Mouse (Mus musculus): ENCODE measurements around the gene Tmem30c. TPM values are rescaled to one million over a fixed set of nuclear protein-coding genes. Genes with fewer than 3 reads are reported as not detected.
A peak's percentile ranks its signal among the peaks of the same experiment; 100 is the strongest.

The Tmem30c gene
- polyA plus RNA-seq, 1 experiment, result 1.4 TPM

DNA sequence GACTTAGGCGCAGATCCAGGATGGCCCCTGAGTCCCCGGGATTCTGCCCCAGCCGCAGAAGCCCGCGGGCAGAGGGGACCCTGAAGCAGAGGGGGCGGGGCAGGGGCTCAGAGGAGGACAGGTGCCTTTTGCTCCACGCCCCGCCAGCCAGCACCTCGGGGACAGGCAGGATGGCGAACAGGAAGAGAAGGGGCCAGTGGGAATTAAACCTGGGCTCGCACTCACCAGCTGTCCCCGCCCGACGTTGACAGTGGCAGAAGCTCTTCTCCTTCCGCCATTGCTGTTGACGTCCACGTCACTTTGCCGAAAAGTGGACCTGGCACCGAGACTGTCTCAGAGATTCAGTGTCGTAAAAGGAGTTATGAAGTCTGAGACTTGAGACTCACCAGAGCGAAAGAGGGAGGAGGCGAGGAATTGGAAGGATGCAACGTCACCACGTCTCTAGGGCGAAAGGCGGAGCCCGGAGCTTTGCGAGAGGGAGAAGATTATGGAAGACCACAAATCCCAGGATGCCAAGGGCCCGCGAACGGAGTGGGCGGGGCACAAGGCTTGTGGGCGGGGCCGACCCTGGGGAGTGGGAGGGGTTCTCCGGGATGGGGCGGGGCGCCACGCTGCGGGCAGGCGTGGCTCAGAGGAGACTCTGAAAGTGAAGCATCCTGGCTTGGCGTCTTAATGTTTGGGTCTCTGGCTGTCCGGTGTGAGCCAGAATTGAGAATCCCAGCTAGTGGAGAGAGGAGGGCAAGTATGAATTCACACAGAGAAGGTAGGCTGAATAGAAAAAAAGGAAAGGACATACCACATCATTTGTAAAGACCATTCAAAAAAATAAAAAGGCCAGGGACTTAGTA, 61.4 kb downstream of the Tmem30c start, which contains the start of gene Tbc1d23:
Tbc1d23 (minus strand) TSS at position 416 of the 848 bp plus-strand sequence.
- peak within 1 kb of the TSS; percentile 80 for H3K4me3 ChIP-seq (replicated peaks; ENCODE audit: control insufficient read depth, low read depth, low read length)
- WGBS, result under 1% methylated on average over 41 of the region's 42 CpGs
- no peaks in the 10 kb centered on the region for H3K4me1 ChIP-seq (ENCODE audit: control insufficient read depth, insufficient read depth, low read length)
- peak; percentile 58 for TF ChIP-seq POLR2A (IDR thresholded peaks at IDR 0.05; ENCODE audit: borderline replicate concordance, control insufficient read depth, low read depth, low read length)
- TF ChIP-seq CTCF (IDR thresholded peaks at IDR 0.05; ENCODE audit: control insufficient read depth, insufficient read depth, low read length), result no peak
- peak within 1 kb of the TSS; percentile 81 for H3K27ac ChIP-seq (ENCODE audit: control insufficient read depth, insufficient read depth, low read depth, low read length, poor library complexity)

DNA sequence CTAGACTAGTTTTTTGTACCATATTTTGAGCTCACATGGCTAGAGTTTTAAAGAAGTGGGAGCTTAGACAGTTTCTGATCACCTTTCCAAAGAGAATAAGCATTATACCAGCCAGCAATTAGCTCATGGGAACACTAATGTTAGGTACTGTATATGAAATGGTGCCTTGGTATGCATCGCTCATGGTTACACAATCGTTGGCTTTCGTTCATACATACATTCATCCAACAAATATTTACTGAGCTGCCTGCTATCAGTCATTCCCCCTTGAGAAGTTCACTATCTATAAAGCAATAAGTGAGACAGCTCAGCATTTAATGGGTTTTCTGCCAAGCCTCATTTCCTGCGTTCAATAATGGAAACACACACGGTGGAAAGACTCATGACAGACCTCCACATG, 66.2 kb downstream of the Tmem30c start:
- Histone ChIP-seq H3K4me3 (replicated peaks; ENCODE audit: control insufficient read depth, low read depth, low read length) (no peak overlapping the region), H3K27ac (ENCODE audit: control insufficient read depth, insufficient read depth, low read depth, low read length, poor library complexity) (no peak overlapping the region), H3K4me1 (ENCODE audit: control insufficient read depth, insufficient read depth, low read length) (no peaks in the 10 kb centered on the region; the same call in 1 of the 2 replicates)
- 82% methylated on average over 5 of the region's 5 CpGs for WGBS
- TF ChIP-seq CTCF (IDR thresholded peaks at IDR 0.05; ENCODE audit: control insufficient read depth, insufficient read depth, low read length), result no peak
- no peak for TF ChIP-seq POLR2A (IDR thresholded peaks at IDR 0.05; ENCODE audit: borderline replicate concordance, control insufficient read depth, low read depth, low read length)

DNA sequence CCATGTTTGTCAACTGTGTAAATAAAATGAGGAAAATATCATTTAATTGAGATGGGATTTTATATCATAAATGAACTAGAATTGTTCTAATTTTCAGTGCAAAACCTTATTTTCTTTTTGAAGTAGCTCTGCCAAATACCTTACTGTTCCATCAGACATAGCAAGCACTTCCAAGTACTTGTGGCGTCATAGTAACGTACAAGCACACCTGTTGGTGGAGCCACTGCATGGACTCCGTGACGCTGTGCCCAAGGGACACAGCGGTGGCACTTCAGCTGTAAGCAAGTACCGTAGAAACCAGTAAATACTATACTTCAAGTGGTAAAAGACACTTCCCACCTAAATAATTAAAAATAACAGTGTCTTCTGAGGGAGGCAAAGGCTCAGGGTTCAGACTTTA, 72.3 kb downstream of the Tmem30c start:
- no peak for TF ChIP-seq POLR2A (IDR thresholded peaks at IDR 0.05; ENCODE audit: borderline replicate concordance, control insufficient read depth, low read depth, low read length)
- TF ChIP-seq CTCF (IDR thresholded peaks at IDR 0.05; ENCODE audit: control insufficient read depth, insufficient read depth, low read length), result no peak
- Histone ChIP-seq H3K4me3 (replicated peaks; ENCODE audit: control insufficient read depth, low read depth, low read length) (no peak overlapping the region), H3K27ac (ENCODE audit: control insufficient read depth, insufficient read depth, low read depth, low read length, poor library complexity) (no peak overlapping the region), H3K4me1 (ENCODE audit: control insufficient read depth, insufficient read depth, low read length) (peaks cover 1% of the 10 kb centered on the region; the same call in 1 of the 2 replicates)
- WGBS, result 88% methylated on average over 6 of the region's 6 CpGs

Other genes with a start within 250 kb of the Tmem30c start
- gene Tmem45a2, start 221.5 kb downstream of the Tmem30c start, polyA plus RNA-seq (2011; ENCODE audit: insufficient read depth, insufficient read length, low replicate concordance, missing spikeins), result 1.0 TPM in 1 of 2 replicates, not detected in the other
- 6.7 and 13.2 TPM in 2 replicates for gene Tomm70a, start 171.2 kb downstream of the Tmem30c start, polyA plus RNA-seq (2011; ENCODE audit: insufficient read depth, insufficient read length, low replicate concordance, missing spikeins)
- 9.5 and 35.4 TPM in 2 replicates for gene Nit2, start 125.5 kb downstream of the Tmem30c start, polyA plus RNA-seq (2011; ENCODE audit: insufficient read depth, insufficient read length, low replicate concordance, missing spikeins)
- gene Tbc1d23, start 61.4 kb downstream of the Tmem30c start, polyA plus RNA-seq (2011; ENCODE audit: insufficient read depth, insufficient read length, low replicate concordance, missing spikeins), result 5.4 and 21.4 TPM in 2 replicates
- gene Filip1l, start 60.2 kb upstream of the Tmem30c start, polyA plus RNA-seq (2011; ENCODE audit: insufficient read depth, insufficient read length, low replicate concordance, missing spikeins), result 10.6 and 13.8 TPM in 2 replicates

Measured in bone marrow, adult 2 months (tissue).